Mouse (Mus musculus) natural killer cell, adult 2 months (primary cell): ENCODE data around the gene Fcgbp.
"Not testable (repeated sequence)": the region's sequence is repeated elsewhere in the genome, so short reads cannot be mapped to it uniquely, and the experiment has no call there.

Source experiments
- DNase-seq, 2 experiments: peaks; one replicate each; pipeline ENCODE4 v3.0.0; 2022; ENCODE audit warnings: low spot score in 2 of 2

Fcgbp gene

DNA sequence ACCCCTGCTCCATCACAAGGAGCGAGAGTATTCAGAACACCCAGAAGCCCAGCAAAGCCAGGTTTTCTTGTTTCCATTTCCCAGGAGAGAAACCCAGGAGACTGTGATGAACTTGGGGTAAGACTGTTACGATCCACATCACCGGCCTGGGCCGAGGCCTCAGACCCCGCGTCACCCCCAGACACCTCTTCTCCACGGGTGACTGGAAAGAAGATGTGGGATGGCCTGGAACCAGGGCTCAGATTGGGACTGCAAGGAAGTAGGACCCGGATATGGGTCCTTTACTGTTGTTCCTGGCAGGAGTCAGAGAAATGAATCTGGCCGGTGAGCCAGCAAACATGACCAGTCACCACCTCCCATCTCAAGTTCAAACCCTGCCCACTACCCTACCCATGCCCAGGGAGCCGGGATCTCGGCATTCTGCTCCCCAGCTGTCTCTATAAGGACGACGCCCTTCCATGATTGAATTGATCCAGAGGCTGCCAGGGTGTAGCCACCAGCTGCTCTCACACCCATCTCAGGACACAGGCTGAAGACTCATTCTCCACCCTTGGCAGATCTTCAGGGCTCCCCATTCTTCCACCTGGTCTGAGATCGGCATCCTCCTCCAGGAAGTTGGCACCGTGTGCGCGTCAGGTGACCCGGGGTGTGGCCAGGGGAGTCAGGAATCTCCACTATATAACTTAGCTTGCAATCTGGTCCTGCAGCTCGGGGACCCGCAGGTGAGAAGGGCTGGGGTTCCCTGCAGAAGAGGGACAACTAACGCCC, at the start of gene Fcgbp:
Gene Fcgbp, plus strand, starts transcription at position 706 of the 768 bp plus-strand sequence.
- DNase-seq, result no peak

GRCm38 (mm10) chr7:28044524-28044923, 26.5 kb upstream of the Fcgbp start:
- no peak for DNase-seq

GRCm38 (mm10) chr7:28049476-28050409, 21.3 kb upstream of the Fcgbp start, which contains the start of gene Psmc4:
Gene Psmc4, minus strand, starts transcription at chr7:28050101.
- peak; percentile 97 to 98 for DNase-seq

DNA sequence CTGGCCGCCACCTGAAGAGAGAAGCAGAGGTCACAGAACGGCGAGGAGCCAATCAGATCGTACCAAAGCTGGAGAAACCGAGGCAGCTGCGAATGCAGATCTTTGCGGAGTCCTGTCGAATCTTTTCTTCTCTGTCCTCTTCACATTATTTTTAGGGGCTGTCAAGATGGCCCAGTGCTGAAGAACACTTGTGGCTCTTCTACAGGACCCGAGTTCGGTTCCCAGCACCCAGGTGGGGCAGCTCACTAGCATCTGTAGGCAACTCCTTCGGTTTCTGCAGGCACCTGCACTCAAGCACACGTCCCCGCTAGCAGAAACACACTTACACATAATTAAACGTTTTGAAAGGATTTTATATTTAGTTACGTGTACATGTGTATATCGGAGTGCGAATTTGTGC, 20.5 kb upstream of the Fcgbp start:
- DNase-seq, result no peak

DNA sequence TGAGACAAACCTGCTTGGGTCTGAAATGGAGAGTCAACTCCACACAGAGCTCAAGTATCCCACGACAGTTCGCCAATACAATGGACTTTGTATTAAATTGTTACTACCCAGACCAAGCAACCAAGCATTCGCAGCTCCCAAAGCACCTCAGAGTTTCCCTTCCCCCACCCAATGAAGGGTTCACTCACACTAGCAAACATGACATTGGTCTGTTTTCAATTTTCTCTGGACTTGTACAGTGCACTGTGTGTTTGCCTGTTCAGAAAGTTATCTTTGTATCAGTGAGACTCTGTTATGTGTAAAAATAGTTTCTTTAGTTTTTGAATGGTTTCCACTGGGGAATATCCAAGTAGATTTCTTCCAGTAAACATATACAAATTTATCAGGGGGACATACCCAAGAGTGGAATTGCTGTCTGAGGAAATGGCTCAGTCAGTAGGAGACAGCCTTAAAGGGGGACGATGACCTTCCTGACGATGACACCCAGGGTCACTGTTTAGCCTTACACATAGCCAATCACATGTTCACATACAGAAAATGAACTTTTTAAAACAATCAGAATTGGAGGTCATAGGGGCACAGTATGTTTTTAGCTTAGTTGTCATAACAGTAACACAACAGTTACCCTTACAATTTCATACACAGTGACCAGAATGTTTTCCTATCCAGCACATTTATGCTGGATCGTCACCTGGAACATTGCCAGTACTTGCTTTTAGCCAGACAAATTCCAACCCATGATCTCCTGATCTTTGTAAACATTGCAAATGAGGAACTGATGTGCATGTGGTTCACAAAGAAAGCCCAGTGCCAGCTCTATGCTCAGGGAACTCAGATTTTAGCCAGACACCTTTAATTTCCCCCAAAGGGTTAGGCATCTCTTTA, 17.7 kb upstream of the Fcgbp start:
- no peak for DNase-seq

GRCm38 (mm10) chr7:28059972-28060371, 11.1 kb upstream of the Fcgbp start:
- DNase-seq, result no peak

GRCm38 (mm10) chr7:28068661-28069060, 2.4 kb upstream of the Fcgbp start:
- no peak for DNase-seq

DNA sequence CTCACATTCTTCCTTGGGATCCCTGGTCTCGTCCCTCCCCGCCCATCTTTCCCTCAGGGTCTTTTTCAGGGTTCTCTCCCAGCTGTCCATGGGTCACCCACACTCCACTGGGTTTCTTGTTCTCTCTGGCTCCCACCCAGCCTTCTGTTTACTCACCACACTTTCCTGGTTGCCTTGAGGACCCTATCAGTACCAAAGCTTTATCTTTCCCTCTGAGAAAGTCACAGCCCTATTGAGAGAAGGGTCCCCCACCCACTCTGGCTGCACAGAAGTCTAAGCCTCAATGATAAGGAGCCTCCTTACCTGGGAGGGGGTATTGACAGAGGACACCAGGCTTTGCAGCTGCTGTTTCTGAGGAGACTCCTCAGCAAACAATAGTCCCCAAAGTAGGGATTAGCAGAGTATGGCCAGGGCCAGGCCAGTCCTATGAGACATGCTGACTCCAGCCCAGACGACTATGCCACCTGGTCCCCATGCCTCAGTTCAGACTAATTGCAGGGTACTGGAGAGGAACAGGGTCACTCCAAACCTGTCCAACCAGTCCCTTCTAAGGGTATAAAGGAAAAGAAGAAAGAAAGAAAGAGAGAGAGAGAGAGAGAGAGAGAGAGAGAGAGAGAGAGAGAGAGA, 1.4 kb upstream of the Fcgbp start:
- DNase-seq, result no peak

DNA sequence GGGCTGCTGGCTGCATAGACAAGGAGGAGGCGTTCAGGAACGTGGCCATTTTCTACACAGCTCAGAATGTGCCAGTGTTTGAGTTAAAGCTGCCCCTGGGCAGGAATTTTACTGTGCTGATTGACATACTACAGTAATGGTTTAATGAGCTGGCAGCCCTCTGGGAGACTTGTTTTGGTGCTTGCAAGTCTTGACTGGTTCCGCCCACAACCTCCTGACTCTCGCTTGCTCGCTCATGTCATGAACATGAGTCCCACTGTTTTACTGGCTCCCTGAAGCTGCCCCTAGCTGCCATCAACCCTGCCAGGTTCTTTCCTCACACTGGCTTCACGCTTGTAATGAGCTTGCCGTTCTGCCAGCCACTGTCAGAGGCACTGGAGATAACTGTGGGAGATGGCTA, 13.2 kb downstream of the Fcgbp start:
- no peak for DNase-seq

GRCm38 (mm10) chr7:28086236-28086635, 15.2 kb downstream of the Fcgbp start:
- no peak for DNase-seq

DNA sequence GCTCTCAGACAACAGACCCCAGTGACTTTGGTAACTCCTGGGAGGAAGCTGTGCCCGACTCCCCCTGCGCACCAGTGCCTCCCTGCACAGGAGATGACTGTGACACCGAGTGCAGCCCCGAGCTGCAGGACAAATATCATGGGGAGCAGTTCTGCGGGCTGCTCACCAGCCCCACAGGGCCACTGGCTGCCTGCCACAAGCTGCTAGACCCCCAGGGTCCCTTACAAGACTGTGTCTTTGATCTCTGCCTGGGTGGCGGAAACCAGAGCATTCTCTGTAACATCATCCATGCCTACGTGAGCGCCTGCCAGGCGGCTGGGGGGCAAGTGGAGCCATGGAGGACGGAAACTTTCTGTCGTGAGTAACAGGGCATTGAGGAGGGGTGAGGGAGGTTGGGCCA, 22.5 kb downstream of the Fcgbp start:
- DNase-seq, result no peak

DNA sequence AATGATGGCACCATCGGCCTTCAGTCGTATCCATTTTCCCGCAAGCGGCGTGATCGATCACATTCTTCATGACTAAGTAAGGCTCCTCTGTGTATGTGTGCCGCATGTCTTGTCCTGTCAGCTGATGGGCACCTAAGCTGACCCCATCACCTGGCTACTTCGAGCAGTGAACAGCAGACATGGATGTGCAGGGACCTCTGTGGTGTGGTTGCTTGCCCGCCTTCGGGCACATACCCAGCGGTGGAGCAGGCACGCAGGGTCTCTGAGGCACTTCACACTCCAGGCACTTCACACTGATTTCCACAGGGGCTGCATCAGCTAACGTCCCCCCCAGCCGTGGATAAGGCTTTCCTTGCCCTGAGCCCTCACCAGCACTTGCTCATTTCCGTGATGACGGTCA, 28.1 kb downstream of the Fcgbp start:
- no peak for DNase-seq

DNA sequence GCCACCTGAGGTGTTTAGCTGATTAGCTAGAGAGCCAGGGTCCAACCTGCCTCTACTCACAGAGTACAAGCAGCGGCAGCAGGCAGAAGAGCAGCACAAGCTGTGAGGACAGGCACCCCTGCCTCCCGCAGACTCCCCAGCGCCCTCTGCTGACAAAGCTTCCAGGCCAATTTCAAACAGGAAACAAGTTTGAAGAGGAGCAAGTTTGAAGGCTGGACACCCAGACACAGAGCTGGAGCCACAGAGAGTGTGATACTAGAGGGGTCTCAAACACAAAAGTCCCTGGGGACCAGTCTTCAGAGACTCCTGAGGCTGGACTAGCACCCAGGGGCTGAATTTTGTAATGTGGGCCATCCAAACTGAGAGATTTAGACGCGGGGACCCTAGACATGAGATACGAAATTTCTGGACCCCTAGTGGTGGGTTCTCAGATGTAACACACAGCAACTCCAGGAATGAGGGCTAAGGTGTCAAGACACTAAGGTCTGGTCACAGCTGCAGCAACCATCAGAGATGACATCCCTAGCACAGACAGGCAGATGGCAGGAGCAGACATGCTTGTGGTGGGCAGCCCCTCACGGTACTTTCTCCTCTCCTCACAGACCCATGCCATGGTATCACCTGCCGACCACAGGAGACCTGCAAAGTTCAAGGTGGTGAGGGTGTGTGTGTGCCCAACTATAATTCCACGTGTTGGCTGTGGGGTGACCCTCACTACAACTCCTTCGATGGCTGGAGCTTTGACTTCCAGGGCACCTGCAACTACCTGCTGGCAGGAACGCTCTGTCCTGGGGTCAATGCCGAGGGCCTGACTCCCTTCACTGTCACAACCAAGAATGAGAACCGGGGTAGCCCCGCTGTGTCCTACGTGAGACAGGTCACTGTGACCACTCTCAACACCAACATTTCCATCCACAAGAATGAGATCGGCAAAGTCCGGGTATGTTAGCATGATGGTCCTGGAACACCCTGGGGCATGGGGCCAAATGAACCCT, 29.9 kb downstream of the Fcgbp start:
- peak in 1 of 2 experiments; percentile 22 for DNase-seq

DNA sequence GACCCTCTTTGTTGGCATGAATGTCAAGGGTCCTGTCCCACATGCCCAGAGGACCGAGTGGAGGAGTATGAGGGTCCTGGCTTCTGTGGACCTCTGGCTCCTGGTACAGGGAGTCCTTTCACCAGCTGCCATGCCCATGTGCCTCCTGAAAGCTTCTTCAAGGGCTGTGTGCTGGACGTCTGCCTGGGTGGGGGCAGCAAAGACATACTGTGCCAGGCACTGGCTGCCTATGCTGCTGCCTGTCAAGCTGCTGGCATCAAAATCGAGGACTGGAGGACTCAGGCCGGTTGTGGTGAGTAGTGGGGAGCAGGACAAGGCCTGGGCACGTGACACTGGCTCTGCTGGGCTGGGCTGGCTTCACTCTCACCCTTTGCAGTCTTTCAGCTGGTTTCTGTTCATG, 31.9 kb downstream of the Fcgbp start:
- not testable (repeated sequence) for DNase-seq

DNA sequence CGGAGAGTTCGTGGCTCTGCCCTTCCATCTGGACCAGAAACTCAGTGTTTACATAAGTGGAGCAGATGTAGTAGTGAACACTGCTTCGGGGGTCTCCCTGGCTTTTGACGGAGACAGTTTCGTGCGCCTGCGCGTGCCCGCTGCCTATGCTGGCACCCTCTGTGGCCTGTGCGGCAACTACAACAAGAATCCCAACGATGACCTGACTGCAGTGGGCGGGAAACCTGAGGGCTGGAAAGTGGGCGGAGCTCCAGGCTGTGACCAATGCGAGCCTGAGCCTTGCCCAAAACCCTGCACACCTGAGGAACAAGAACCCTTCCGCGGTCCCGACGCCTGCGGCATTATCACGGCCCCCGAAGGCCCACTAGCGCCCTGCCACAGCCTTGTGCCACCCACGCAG, 33.6 kb downstream of the Fcgbp start:
- no peak for DNase-seq

GRCm38 (mm10) chr7:28106241-28106640, 35.2 kb downstream of the Fcgbp start:
- no peak for DNase-seq

GRCm38 (mm10) chr7:28114648-28115047, 43.6 kb downstream of the Fcgbp start:
- DNase-seq, result no peak

DNA sequence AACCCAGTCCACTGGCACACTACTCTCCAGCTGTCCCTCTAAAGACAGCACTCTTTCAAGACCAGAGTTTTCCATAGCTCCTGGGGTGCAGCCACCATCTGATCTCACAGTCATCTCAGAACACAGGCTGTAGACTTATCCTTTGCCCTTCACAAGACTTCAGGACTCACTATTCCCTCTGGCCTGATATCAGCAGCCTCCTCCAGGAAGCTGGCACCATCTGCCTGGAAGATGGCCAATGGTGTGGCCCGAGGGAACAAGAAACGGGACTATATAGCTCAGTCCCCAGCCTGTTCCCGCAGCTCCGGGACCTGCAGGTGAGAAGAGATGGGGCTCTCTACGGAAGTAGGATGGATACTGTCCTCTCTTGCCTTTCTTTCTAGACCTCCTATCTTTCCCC, 58.1 kb downstream of the Fcgbp start, which contains the start of gene 9530053A07Rik:
Gene 9530053A07Rik, plus strand, starts transcription at position 301 of the 400 bp plus-strand sequence.
- no peak for DNase-seq

- no peak for DNase-seq
Observed at GRCm38 (mm10) chr7:28137613-28138012, 66.6 kb downstream of the Fcgbp start.

DNA sequence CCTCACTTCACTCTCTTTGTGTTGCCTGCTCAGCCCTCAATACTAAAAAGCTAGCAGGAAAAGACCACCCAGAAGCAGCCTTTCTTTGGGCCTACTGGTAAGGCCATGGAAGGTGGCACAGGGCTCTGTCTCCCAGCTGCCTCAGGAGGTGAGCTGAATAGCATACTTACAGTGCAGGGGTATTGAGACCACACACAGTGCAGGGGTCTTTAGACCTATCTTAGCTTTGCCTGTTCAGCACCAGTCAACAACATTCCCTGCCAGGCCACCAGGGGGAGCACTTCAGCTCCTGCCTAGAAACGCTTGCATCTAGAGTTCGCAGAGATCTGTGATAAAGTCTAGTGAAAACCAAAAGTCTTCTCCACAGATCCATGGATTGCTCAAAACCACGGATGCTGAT, 77.2 kb downstream of the Fcgbp start:
- DNase-seq, result peak; percentile 49 to 69
